Mouse (Mus musculus) left cerebral cortex, adult 8-10 months (tissue): ENCODE measurements around the gene Sctr. TPM values are rescaled to one million over a fixed set of nuclear protein-coding genes. Genes with fewer than 3 reads are reported as not detected.

ENCODE experiments used
- DNase-seq, 2 experiments: peaks; one replicate each; pipeline ENCODE4 v3.0.0; 2022; ENCODE audit warnings: low spot score in 2 of 2
- total RNA-seq, 4 experiments: library from RNA; stranded (reverse); gene quantifications; 2 replicates each; pipeline ENCODE4 v1.2.4; 2022

Gene Sctr
- total RNA-seq, 4 experiments from 2014 or later, result 0.52 to 0.63 TPM; not detected in 2

- DNase-seq, result no peak
Observed at GRCm38 (mm10) chr1:120027693-120028092, 21.0 kb downstream of the Sctr start.

- no peak for DNase-seq
Observed at GRCm38 (mm10) chr1:120030474-120030873, 23.8 kb downstream of the Sctr start.

DNA sequence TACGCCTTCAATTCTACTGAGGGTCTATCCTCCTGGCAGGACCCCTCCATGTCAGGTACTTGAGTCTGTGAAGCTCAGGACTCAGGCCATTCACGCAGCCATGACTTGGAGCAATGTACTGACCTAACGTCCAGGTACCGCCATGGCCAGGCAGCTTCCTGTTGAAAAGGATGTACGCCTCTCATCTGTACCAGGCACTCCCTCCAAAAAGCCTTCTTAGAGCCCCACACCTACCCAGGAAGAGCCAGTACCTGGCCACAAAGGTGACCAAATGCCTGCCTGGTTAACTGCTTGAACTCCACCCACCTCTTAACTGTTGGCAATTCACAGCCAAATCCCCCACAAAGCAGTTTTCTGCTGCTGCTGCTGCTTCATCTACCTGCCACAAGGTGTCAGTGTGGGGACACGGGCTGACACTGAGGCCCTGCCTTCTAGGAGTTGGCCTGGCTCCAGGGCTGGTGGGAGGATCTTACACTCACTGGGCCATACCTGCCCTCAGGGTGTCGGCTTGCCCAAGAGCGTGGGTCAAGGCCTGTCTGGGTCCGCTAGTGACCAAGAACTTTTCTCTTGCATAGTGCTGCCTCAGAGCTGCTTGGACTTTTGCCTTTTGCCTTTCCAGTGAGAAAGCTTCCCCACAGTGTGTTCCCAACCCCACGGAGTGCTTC lies 26.2 kb downstream of the Sctr start:
- DNase-seq, result peak; percentile 30 to 64

DNA sequence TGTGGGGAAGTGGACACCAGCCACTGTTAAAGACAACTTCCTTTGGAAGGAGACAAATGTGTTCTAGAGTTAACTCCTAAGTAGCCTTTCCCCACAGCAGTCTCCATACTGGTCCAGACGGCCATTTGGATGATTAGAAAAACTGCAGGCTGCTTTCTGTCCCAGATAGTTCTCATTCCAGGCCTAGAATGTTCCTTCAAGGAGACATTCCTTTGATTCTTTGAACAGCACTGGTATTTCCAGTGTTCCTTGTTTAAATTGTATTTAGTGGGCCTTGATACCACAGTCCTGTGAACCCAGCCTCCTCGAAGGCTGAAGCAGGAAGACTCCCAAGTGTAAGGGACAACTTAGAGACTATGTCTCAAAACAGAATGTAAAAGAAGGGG lies 26.8 kb downstream of the Sctr start:
- DNase-seq, result no peak

GRCm38 (mm10) chr1:120034793-120035192 lies 28.1 kb downstream of the Sctr start:
- DNase-seq, result no peak

- DNase-seq, result no peak
Observed at GRCm38 (mm10) chr1:120035456-120036034, 28.9 kb downstream of the Sctr start.

DNA sequence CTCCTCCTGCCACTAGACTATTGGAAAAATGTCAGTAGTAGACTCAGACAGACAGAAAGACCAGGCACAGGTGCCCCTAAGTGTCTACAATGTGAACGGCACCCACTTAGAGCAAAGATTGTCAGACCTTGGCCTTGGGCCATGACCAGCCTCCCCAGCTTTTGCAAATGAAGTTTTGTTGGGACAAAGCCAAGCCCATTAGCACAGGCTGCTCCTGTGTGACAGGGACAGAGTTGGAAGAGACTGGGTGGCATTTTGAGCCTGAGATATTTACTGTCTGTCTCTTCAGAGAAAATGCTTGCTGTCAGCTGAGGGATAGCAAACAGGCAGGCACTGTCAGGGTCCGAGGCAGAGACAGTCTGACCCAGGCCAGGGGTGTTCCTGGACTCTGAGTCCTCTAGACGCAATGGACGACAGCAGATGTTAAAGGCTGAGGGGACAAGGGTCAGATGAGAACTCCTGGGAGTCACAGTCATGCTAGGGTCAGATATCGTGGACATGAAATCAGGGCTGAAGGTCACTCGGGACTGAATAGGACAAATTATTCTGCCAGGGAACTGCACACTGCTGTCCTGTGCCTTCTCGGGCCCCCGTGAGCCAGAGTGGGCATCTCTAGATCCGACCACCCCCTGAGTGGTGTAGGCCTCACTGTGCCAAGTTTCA lies 30.5 kb downstream of the Sctr start:
- no peak for DNase-seq

DNA sequence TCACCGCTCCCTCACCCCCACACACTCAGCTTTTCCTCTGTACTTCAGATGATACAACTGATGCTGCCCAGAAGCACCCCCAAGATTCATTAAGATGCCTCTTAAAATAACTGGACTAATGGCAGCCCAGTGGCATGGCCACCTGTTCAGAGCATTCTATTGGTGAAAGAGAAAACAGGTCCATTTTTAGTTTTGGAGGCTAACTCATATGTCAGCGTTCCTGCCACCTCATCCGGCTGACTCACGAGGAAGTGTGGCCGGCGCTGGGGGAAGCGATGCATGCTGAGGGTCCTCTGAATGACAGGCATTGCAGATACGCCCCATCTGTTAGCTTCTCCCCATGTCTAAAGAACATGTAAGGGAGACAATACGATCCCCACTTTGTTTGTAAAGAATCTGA lies 31.9 kb downstream of the Sctr start:
- no peak for DNase-seq

- no peak for DNase-seq
Observed at GRCm38 (mm10) chr1:120042421-120042820, 35.7 kb downstream of the Sctr start.

GRCm38 (mm10) chr1:120044584-120044983 lies 37.9 kb downstream of the Sctr start:
- DNase-seq, result no peak

- DNase-seq, result no peak
Observed at GRCm38 (mm10) chr1:120047325-120047724, 40.6 kb downstream of the Sctr start.

DNA sequence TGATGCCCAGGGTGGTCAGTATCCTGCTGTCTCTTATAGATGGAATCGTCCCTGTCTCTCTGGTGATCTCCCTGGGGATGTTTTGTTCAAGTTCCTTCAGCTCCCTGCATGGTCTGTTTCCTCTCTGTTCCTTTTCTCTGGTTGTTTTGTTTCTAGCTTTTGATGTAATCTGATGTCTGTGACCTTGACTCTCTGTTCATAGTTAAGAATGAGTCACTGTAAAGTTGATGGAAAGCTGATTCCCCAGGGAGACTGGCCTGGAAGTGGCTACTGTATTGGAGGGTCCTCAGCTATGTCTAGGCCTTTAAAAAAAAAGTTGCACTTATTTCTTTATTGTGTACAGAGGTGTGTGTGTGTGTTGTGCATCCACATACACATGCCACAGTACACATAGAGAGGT lies 44.4 kb downstream of the Sctr start:
- DNase-seq, result no peak

DNA sequence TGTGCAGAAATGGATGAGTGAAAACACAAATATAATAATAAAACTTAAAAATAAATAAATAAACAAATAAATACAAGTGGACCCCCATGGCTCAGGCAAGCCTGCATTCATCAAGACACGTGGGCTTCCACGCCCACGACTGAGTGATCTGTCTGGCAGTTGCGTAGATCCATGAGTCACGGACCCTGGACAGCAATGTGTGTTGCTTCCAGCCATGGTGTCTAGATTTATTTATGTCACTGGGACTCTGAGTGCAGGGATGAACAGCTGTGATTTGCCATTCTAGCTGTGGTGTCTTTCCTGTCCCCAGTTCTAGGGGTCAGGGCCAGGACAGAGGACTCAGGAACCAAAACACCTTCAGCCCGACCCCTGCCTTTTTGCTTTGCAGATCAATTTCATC lies 48.3 kb downstream of the Sctr start:
- peak in 1 of 2 experiments; percentile 34 for DNase-seq

DNA sequence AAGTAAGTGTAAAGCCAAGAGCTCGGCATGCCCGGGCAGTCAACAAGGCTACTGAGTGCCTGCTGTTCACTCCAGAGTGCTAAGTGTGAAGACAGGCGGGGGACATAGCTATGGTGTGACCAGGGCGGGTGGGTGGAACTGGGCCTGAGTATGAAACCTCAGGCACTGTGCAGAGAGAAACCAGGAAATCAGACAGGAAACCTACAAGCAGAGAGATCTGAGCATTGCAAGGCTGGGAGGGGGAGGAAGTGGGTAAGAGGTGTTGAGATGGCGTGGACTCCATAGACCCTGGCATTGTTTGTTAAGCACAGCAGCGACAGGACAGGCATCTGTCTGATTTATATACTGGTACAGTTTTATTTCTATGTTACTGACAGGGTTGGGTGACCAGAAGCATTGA lies 48.8 kb downstream of the Sctr start:
- no peak for DNase-seq

DNA sequence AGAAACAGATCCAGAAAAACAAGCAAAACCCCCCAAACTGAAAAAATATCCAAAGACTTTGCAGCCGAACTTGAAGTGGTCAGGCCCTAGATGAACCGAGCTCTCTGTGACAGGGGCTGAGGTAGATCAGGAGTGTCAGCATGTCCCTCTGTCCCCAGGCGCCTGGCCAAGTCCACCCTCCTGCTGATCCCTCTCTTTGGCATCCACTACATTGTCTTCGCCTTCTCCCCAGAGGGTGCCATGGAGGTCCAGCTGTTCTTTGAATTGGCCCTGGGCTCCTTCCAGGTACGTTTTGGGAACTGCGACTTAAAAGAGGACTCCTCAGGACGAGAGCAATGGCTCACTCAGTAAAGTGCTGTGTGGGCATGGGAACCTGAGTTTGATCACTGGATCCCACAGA lies 49.5 kb downstream of the Sctr start:
- DNase-seq, result no peak

DNA sequence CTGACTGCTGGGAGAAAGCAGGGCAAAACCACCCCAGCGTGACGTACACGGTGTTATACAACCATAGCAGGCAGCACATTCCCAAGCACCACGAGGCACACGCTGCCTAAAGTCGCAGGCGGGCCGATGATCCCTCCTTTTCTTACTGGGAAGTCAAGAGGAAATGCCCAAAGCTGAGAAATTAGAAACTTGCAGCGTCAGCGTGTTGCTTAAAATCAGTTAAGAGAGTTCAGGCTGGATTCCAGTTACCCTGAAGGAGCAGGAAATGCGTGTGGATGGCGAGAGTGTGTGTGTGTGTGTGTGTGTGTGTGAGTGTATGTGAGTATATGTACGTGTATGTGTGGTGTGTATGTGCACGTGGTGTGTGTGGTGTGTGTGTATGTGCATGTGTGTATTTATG lies 50.4 kb downstream of the Sctr start:
- DNase-seq, result no peak

- no peak for DNase-seq
Observed at GRCm38 (mm10) chr1:120057674-120058430, 51.2 kb downstream of the Sctr start.

DNA sequence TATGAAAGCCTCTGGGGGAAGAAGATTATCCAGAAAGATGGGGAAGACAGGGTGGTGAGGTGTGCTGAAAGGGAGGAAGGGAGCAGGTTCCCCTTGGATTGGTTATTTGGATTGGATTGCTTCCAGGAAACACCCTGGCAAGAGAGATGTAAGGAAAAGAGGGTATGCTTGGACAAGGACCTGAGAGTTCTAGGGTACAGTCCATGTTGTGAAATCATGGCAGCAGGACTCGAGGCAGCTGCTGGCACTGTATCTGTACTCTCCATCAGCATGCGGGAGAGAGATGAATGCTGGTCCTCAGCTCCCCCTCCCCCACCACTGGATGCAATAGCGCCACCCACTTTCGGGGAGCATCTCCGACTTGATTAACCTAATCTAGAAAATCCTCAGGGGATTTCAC lies 54.0 kb downstream of the Sctr start:
- no peak for DNase-seq

GRCm38 (mm10) chr1:120062231-120062630 lies 55.5 kb downstream of the Sctr start:
- DNase-seq, result no peak

DNA sequence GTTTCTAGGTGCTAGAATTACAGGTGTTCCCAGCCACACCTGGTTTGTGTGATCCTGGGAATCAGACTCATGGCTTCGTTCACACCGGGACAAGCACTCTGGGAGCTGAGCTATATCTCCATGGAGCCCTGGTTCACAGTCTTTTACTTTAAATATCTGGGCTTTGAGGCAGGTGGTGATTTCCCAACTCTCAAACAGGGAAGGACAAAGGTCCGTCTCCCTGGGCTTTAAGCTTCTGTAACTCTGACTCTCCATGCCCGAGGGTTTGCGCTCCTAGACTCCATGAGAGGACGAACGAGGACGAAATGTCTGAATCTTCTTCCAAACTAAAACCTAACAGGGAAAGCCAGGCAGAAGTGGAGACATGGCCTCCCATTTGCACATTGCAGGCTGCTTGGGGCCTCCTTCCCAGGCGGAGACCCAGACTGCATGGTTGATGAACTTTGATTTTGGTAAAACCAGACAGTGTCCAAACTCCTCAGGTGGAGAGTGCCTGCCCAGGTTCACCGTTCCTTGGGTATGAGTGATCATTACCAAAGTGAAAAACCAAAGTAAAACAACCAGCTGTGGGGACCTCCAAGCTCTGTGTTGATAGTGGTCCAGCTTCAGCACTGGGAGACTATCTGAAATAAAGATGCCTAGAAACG lies 57.5 kb downstream of the Sctr start:
- no peak for DNase-seq

GRCm38 (mm10) chr1:120066159-120066558 lies 59.5 kb downstream of the Sctr start:
- DNase-seq, result no peak

DNA sequence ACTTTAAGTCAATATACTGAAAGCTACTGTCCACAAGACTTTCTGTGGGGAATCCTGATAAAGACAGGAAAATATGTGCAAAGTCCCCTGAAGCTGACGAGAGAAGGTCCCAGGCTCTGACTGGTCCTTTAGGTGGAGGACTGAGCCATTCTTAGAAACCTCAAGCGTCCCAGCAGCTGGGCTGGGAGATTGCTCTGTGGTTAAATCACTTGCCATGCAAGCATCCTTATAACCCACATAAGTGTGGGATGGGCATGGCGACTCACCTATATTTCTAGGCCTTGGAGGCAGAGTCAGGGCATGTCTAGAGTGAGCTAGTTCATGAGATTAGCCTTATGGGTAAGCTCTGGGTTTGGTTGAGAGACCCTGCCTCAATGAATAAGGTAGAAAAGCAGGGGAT lies 59.9 kb downstream of the Sctr start:
- no peak for DNase-seq
